Mouse (Mus musculus) kidney, embryonic 15.5 days (tissue): ENCODE results near the gene D6Ertd527e. TPM values are rescaled to one million over a fixed set of nuclear protein-coding genes. Genes with fewer than 3 reads are reported as not detected.

Source experiments
- ATAC-seq: fragments of 200-750 bp; cut with Nextera tagmentation; replicated peaks from 2 replicates; pipeline ENCODE4 v1.8.0; 2017; ENCODE audit warnings: moderate TSS enrichment; ENCODE audit not compliant: low FRiP score
- H3K27ac ChIP-seq: fragments of 300-500 bp; sonication (generic); 2 replicates; pipeline ENCODE4 v1.5.1; 2015; ENCODE audit warnings: mild to moderate bottlenecking, inconsistent platforms
- H3K27me3 ChIP-seq: fragments of 300-500 bp; sonication (generic); 2 replicates; pipeline ENCODE4 v1.6.1; 2015; ENCODE audit warnings: inconsistent platforms
- H3K36me3 ChIP-seq: fragments of 300-500 bp; sonication (generic); 2 replicates; pipeline ENCODE4 v1.6.1; 2015; ENCODE audit warnings: inconsistent platforms
- H3K4me1 ChIP-seq: fragments of 300-500 bp; sonication (generic); 2 replicates; pipeline ENCODE4 v1.6.1; 2015; ENCODE audit warnings: inconsistent platforms
- H3K4me2 ChIP-seq: fragments of 300-500 bp; sonication (generic); 2 replicates; pipeline ENCODE4 v1.6.1; 2015; ENCODE audit warnings: moderate library complexity, mild to moderate bottlenecking, inconsistent platforms
- H3K4me3 ChIP-seq: fragments of 300-500 bp; sonication (generic); replicated peaks from 2 replicates; pipeline ENCODE4 v1.5.1; 2015; ENCODE audit warnings: mild to moderate bottlenecking, inconsistent platforms
- H3K9ac ChIP-seq: fragments of 300-500 bp; sonication (generic); 2 replicates; pipeline ENCODE4 v1.6.1; 2015; ENCODE audit warnings: mild to moderate bottlenecking, inconsistent platforms
- H3K9me3 ChIP-seq: fragments of 300-500 bp; sonication (generic); replicated peaks from 2 replicates; pipeline ENCODE4 v1.6.1; 2016; ENCODE audit warnings: inconsistent platforms
- WGBS: fragments of 180-500 bp; shearing (Covaris S2); methylation state at CpG from one replicate; pipeline ENCODE4 v1.1.7; 2015; ENCODE audit warnings: mixed read lengths; 5-methylcytosine and 5-hydroxymethylcytosine counted together
- polyA plus RNA-seq: library from polyadenylated mRNA; unstranded; fragments of >200 nt; fragmentation: Nextera tagmentation; extraction: Ambion mirVana; gene quantifications from 2 replicates; pipeline ENCODE4 v1.2.1, GENCODE M21; 2015

D6Ertd527e gene
- polyA plus RNA-seq, 1 experiment from 2014 or later: 0.38 TPM

DNA sequence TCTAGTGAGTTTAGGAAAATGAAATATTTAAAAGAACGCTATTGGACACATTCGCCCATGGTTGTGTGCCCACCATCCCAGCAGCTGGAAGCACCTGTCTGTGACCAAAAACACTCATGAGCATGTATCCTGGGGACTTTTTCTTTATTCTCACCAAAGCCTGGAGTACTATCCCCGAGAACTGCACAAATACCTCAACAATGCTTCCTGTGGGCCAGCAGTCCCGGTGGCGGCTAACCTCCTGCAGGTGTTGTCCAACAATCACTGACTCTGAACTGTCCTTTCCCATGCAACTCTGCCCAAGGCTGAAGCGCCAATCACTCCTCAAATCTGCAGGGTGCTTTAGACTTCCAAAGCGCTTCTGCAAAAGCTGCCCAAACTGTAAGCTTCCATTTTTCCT lies 12.1 kb downstream of the D6Ertd527e start:
- no peak overlapping the region for H3K9ac ChIP-seq
- no peak overlapping the region for H3K4me3 ChIP-seq
- no peaks in the 10 kb centered on the region for H3K36me3 ChIP-seq
- no peaks in the 10 kb centered on the region for H3K9me3 ChIP-seq
- H3K27ac ChIP-seq: no peak overlapping the region
- H3K27me3 ChIP-seq: no peaks in the 10 kb centered on the region
- H3K4me2 ChIP-seq: no peak overlapping the region
- no peak for ATAC-seq
- H3K4me1 ChIP-seq: 0 out of 2 replicates have a peak, but pooled peaks cover 2% of the 10 kb centered on the region
- WGBS: 84% methylated on average over 7 of the region's 7 CpGs

GRCm38 (mm10) chr6:87119066-87119837 lies 14.7 kb downstream of the D6Ertd527e start:
- H3K27ac ChIP-seq: no peak overlapping the region
- no peaks in the 10 kb centered on the region for H3K9me3 ChIP-seq
- WGBS: 74% methylated on average over 20 of the region's 20 CpGs
- no peak overlapping the region for H3K9ac ChIP-seq
- no peak overlapping the region for H3K4me2 ChIP-seq
- no peaks in the 10 kb centered on the region for H3K27me3 ChIP-seq
- H3K36me3 ChIP-seq: no peaks in the 10 kb centered on the region
- no peak for ATAC-seq
- H3K4me1 ChIP-seq: 0 out of 2 replicates have a peak, but pooled peaks cover 2% of the 10 kb centered on the region
- H3K4me3 ChIP-seq: no peak overlapping the region

DNA sequence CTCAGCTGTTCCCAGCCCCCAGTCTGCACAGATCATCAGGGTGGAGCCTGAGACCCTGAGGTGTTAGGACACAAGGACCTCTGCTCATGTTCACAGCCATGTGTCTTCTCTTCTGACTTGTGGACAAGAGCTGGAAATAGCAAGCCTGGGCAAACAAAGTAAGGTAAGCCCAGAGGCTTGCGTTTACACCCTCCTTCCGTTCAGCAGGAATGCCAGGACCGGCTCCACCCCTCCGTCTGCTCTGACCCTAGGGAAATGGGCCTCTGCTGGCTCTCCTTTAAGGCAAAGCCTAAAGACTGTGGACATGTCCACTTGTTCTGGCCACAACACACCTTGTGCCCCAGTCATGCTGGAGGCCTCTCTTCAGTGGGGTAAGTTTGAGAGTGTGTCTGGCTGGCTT lies 15.4 kb downstream of the D6Ertd527e start:
- Histone ChIP-seq H3K4me2 (no peak overlapping the region), H3K4me3 (no peak overlapping the region), H3K4me1 (0 out of 2 replicates have a peak, but pooled peaks cover 2% of the 10 kb centered on the region), H3K27ac (no peak overlapping the region), H3K36me3 (no peaks in the 10 kb centered on the region), H3K27me3 (no peaks in the 10 kb centered on the region), H3K9ac (no peak overlapping the region), H3K9me3 (no peaks in the 10 kb centered on the region)
- WGBS: 35% methylated on average over 4 of the region's 4 CpGs
- no peak for ATAC-seq

- Histone ChIP-seq H3K4me3 (no peak overlapping the region), H3K4me1 (0 out of 2 replicates have a peak, but pooled peaks cover 2% of the 10 kb centered on the region), H3K27me3 (no peaks in the 10 kb centered on the region), H3K9me3 (no peaks in the 10 kb centered on the region), H3K4me2 (no peak overlapping the region), H3K9ac (no peak overlapping the region), H3K36me3 (no peaks in the 10 kb centered on the region), H3K27ac (no peak overlapping the region)
- 85% methylated on average over 6 of the region's 6 CpGs for WGBS
- no peak for ATAC-seq
Measured at GRCm38 (mm10) chr6:87120661-87121060, 16.1 kb downstream of the D6Ertd527e start.

- no peaks in the 10 kb centered on the region for H3K27me3 ChIP-seq
- 77% methylated on average over 7 of the region's 7 CpGs for WGBS
- H3K9ac ChIP-seq: no peak overlapping the region
- H3K4me3 ChIP-seq: no peak overlapping the region
- no peak overlapping the region for H3K27ac ChIP-seq
- ATAC-seq: no peak
- H3K4me1 ChIP-seq: 0 out of 2 replicates have a peak, but pooled peaks cover 3% of the 10 kb centered on the region
- no peaks in the 10 kb centered on the region for H3K36me3 ChIP-seq
- no peak overlapping the region for H3K4me2 ChIP-seq
- H3K9me3 ChIP-seq: no peaks in the 10 kb centered on the region
Measured at GRCm38 (mm10) chr6:87121961-87122360, 17.4 kb downstream of the D6Ertd527e start.

GRCm38 (mm10) chr6:87123406-87123805 lies 18.9 kb downstream of the D6Ertd527e start:
- WGBS: 87% methylated on average over 6 of the region's 6 CpGs
- H3K4me2 ChIP-seq: no peak overlapping the region
- H3K36me3 ChIP-seq: no peaks in the 10 kb centered on the region
- no peak overlapping the region for H3K27ac ChIP-seq
- no peaks in the 10 kb centered on the region for H3K27me3 ChIP-seq
- 0 out of 2 replicates have a peak, but pooled peaks cover 10% of the 10 kb centered on the region for H3K4me1 ChIP-seq
- no peaks in the 10 kb centered on the region for H3K9me3 ChIP-seq
- no peak overlapping the region for H3K4me3 ChIP-seq
- no peak overlapping the region for H3K9ac ChIP-seq
- no peak for ATAC-seq

DNA sequence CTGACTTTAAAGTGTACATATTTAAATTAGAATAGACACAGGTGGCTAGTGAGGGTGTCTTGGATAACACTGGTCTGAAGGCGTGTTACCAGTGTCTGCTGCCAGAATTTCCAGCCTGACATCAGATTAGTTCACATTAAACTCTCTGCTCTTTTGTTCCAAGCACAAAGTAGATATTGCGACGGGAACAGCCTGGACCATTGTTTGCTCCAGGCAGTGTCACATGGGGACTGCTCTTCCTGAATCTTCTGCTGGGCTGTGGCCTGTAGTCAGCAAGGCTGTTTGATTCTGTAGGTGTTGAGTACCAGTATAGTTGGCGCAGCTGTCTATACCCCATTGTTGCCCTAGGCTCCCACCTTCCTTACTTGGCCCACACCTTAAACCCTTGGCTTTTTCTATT lies 19.4 kb downstream of the D6Ertd527e start:
- H3K27ac ChIP-seq: no peak overlapping the region
- H3K4me3 ChIP-seq: no peak overlapping the region
- no peak overlapping the region for H3K4me2 ChIP-seq
- H3K27me3 ChIP-seq: no peaks in the 10 kb centered on the region
- no peaks in the 10 kb centered on the region for H3K36me3 ChIP-seq
- 89% methylated on average over 4 of the region's 4 CpGs for WGBS
- H3K4me1 ChIP-seq: 0 out of 2 replicates have a peak, but pooled peaks cover 10% of the 10 kb centered on the region
- H3K9ac ChIP-seq: no peak overlapping the region
- no peak for ATAC-seq
- no peaks in the 10 kb centered on the region for H3K9me3 ChIP-seq

DNA sequence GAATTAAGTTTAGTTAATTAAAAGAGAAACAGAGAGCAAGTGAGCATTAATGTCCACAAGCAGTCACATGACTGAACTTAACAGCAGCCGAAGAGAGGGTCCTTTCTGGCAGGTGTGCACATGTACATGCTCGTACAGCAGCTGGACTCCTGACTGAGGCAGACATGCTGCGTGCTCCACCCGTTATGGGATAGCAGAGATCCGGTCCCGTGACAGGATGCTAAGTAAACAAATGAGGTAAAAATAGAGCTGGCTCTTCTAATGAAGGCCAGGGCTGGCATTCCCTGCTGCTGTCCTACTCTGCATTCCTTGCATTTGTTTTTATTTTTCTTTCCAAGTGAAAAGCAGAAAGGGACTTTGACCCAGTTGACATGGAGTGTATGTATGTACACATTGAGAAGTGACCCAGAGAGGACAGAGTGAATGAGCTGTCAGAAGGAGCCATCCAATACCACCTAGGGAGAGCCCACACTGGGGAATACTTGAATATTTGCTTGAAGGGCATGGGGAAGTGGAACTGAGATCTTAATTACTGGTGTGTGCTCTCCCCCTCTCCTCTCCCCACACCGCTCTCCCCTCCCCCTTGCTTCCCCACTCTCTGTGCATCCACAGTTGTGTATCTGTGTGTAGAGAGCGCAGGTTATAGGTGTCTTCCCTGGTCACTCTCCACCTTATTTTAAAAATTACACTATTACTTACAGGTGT lies 22.7 kb downstream of the D6Ertd527e start:
- no peak overlapping the region for H3K9ac ChIP-seq
- ATAC-seq: 0 out of 2 replicates have a peak, but pooled peaks have one; percentile 52
- H3K4me2 ChIP-seq: no peak overlapping the region
- H3K36me3 ChIP-seq: no peaks in the 10 kb centered on the region
- no peak overlapping the region for H3K4me3 ChIP-seq
- H3K27ac ChIP-seq: peak overlapping the region; percentile 48; the same call in 1 of the 2 replicates
- WGBS: 40% methylated on average over 8 of the region's 8 CpGs
- 0 out of 2 replicates have a peak, but pooled peaks cover 8% of the 10 kb centered on the region for H3K4me1 ChIP-seq
- H3K9me3 ChIP-seq: peaks cover 3% of the 10 kb centered on the region
- H3K27me3 ChIP-seq: no peaks in the 10 kb centered on the region

DNA sequence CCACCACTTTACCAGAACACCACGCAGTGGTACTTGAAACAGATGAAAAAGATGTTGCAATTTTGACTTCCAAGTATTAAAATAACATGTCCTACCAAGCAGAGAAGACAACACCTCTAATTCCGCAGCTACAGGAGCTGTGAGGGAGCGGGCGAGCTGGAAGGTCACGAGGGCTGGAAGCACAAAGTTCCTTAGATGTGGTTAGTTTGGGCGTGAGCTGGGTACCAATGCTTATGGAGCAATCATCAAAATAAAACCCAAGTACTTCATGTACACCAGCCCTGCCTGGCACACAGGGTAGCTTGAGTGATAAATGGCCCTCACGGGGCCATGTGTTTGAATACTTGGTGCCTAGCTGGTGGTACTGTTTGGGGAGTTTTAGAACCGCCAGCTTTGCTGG lies 25.3 kb downstream of the D6Ertd527e start:
- WGBS: 83% methylated on average over 8 of the region's 8 CpGs
- H3K27me3 ChIP-seq: no peaks in the 10 kb centered on the region
- H3K4me3 ChIP-seq: no peak overlapping the region
- no peak overlapping the region for H3K4me2 ChIP-seq
- H3K27ac ChIP-seq: no peak overlapping the region
- no peaks in the 10 kb centered on the region for H3K36me3 ChIP-seq
- no peak overlapping the region for H3K9ac ChIP-seq
- peaks cover 3% of the 10 kb centered on the region for H3K9me3 ChIP-seq
- no peak for ATAC-seq
- 0 out of 2 replicates have a peak, but pooled peaks cover 8% of the 10 kb centered on the region for H3K4me1 ChIP-seq

GRCm38 (mm10) chr6:87130628-87131027 lies 26.1 kb downstream of the D6Ertd527e start:
- Histone ChIP-seq H3K27me3 (no peaks in the 10 kb centered on the region), H3K4me1 (0 out of 2 replicates have a peak, but pooled peaks cover 8% of the 10 kb centered on the region), H3K4me2 (no peak overlapping the region), H3K9ac (no peak overlapping the region), H3K36me3 (peaks cover under 1% of the 10 kb centered on the region), H3K9me3 (peaks cover 3% of the 10 kb centered on the region), H3K27ac (no peak overlapping the region), H3K4me3 (no peak overlapping the region)
- ATAC-seq: no peak
- WGBS: 94% methylated on average over 7 of the region's 7 CpGs

GRCm38 (mm10) chr6:87131078-87131477 lies 26.5 kb downstream of the D6Ertd527e start:
- Histone ChIP-seq H3K27ac (no peak overlapping the region), H3K36me3 (peaks cover 5% of the 10 kb centered on the region), H3K9ac (no peak overlapping the region), H3K4me1 (0 out of 2 replicates have a peak, but pooled peaks cover 8% of the 10 kb centered on the region), H3K4me3 (no peak overlapping the region), H3K27me3 (no peaks in the 10 kb centered on the region), H3K4me2 (no peak overlapping the region), H3K9me3 (peaks cover 3% of the 10 kb centered on the region)
- WGBS: 53% methylated on average over 1 of the region's 1 CpGs
- ATAC-seq: no peak

DNA sequence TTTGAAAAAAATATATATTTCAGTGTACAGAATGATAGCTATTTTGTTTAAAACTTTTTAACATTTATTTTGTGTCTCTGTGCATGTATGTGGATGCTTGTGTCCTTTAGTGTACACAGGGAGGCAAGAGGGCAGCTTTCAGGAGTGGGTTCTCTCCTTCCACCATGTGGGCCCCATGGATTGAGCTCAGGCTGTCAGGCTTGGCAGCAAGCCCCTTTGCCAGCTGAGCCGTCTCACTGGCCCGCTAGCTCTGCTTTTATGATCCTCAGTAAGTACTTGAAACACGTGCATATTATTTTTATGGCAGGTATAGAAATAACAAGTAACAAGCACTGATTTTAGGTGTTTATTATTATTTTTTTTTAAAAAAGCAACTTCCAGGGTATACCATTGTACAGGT lies 29.0 kb downstream of the D6Ertd527e start:
- Histone ChIP-seq H3K27ac (no peak overlapping the region), H3K4me2 (no peak overlapping the region), H3K9me3 (peaks cover 3% of the 10 kb centered on the region), H3K27me3 (no peaks in the 10 kb centered on the region), H3K9ac (no peak overlapping the region), H3K4me1 (no peaks in the 10 kb centered on the region), H3K36me3 (peaks cover 11% of the 10 kb centered on the region), H3K4me3 (no peak overlapping the region)
- no peak for ATAC-seq
- 84% methylated on average over 3 of the region's 3 CpGs for WGBS
